Mouse (Mus musculus) CH12.LX (cell line): ENCODE data around the gene Ebf1. TPM values are rescaled to one million over a fixed set of nuclear protein-coding genes. Genes with fewer than 3 reads are reported as not detected.
A peak's percentile ranks its signal among the peaks of the same experiment; 100 is the strongest.

ENCODE experiments used
- DNase-seq: peaks from one replicate; pipeline ENCODE4 v3.0.0-alpha.2; 2013; ENCODE audit errors: extremely low read depth
- H3K27ac ChIP-seq: 2 replicates; pipeline ENCODE4 v1.5.1; 2012; ENCODE audit warnings: low read depth, mild to moderate bottlenecking, control low read depth, moderate library complexity; ENCODE audit not compliant: insufficient read depth
- H3K27me3 ChIP-seq: replicated peaks from 2 replicates; pipeline ENCODE3; 2012; ENCODE audit warnings: inconsistent platforms
- H3K36me3 ChIP-seq, 2 experiments: replicated peaks in 1 of 2; 2 replicates each; pipeline versions ENCODE3 to v1.6.1; 2012; ENCODE audit warnings: inconsistent platforms in 1 of 2, low read length in 1 of 2, mild to moderate bottlenecking in 1 of 2, mixed read lengths in 1 of 2, moderate library complexity in 1 of 2; ENCODE audit not compliant: control insufficient read depth in 1 of 2, insufficient read depth in 1 of 2
- H3K4me1 ChIP-seq, 2 experiments: 2 replicates each; pipeline ENCODE4 v1.6.1; 2012; ENCODE audit warnings: inconsistent platforms in 1 of 2, moderate library complexity in 1 of 2; ENCODE audit not compliant: insufficient read depth in 2 of 2, control insufficient read depth in 1 of 2
- H3K4me2 ChIP-seq: 2 replicates; pipeline ENCODE4 v1.6.1; 2012; ENCODE audit warnings: low read depth, mild to moderate bottlenecking, control low read depth; ENCODE audit not compliant: poor library complexity, insufficient read depth, severe bottlenecking
- H3K4me3 ChIP-seq, 3 experiments: fragments of 150-350 bp in 1 of 3; sonication (generic) in 1 of 3; replicated peaks in 1 of 3; 2 replicates each; pipeline versions ENCODE3 to v1.5.1; 2011 to 2012; ENCODE audit warnings: low read depth in 2 of 3, low read length in 2 of 3, mild to moderate bottlenecking in 2 of 3, moderate library complexity in 2 of 3, control low read depth in 1 of 3, improper control_type of control experiment in 1 of 3, inconsistent platforms in 1 of 3, mixed read lengths in 1 of 3; ENCODE audit not compliant: poor library complexity in 1 of 3
- H3K79me2 ChIP-seq: replicated peaks from 2 replicates; pipeline ENCODE4 v1.6.1; 2012; ENCODE audit warnings: mild to moderate bottlenecking, moderate library complexity; ENCODE audit not compliant: control insufficient read depth, poor library complexity, insufficient read depth, severe bottlenecking; ENCODE audit errors: extremely low read depth
- H3K9ac ChIP-seq: 2 replicates; pipeline ENCODE4 v1.6.1; 2012; ENCODE audit warnings: low read depth, mild to moderate bottlenecking, control low read depth, moderate library complexity; ENCODE audit not compliant: insufficient read depth
- H3K9me3 ChIP-seq: replicated peaks from 2 replicates; pipeline ENCODE3; 2012; ENCODE audit warnings: low read length, inconsistent platforms, mixed read lengths
- BHLHE40 ChIP-seq: IDR thresholded peaks from 2 replicates; pipeline ENCODE4 v1.6.1; 2011; ENCODE audit warnings: mild to moderate bottlenecking, low read depth, low read length, improper control_type of control experiment
- CHD2 ChIP-seq: IDR thresholded peaks from 2 replicates; pipeline ENCODE4 v1.6.1; 2011; ENCODE audit warnings: low read length, improper control_type of control experiment
- CTCF ChIP-seq, 2 experiments: IDR thresholded peaks in 1 of 2; conservative IDR thresholded peaks in 1 of 2; 2 replicates each; pipeline ENCODE4 v1.5.1; 2011 to 2012; ENCODE audit warnings: low read depth in 2 of 2, low read length in 2 of 2, improper control_type of control experiment in 1 of 2, inconsistent platforms in 1 of 2, mild to moderate bottlenecking in 1 of 2, moderate library complexity in 1 of 2
- ETS1 ChIP-seq: conservative IDR thresholded peaks from 2 replicates; pipeline ENCODE4 v1.6.1; 2012; ENCODE audit warnings: low read depth, mild to moderate bottlenecking, inconsistent platforms, low read length, improper control_type of control experiment, moderate library complexity
- HCFC1 ChIP-seq: IDR thresholded peaks from 2 replicates; pipeline ENCODE4 v1.6.1; 2012; ENCODE audit warnings: low read depth, mild to moderate bottlenecking, inconsistent platforms, low read length, improper control_type of control experiment
- JUN ChIP-seq: IDR thresholded peaks from 2 replicates; pipeline ENCODE4 v1.6.1; 2011; ENCODE audit warnings: low read depth, mild to moderate bottlenecking, low read length, improper control_type of control experiment, moderate library complexity; ENCODE audit not compliant: insufficient read depth
- JUND ChIP-seq: conservative IDR thresholded peaks from 2 replicates; pipeline ENCODE4 v1.6.1; 2011; ENCODE audit warnings: low read depth, low read length, improper control_type of control experiment
- MAFK ChIP-seq: IDR thresholded peaks from 2 replicates; pipeline ENCODE4 v1.6.1; 2011; ENCODE audit warnings: low read length, improper control_type of control experiment; ENCODE audit not compliant: insufficient replicate concordance
- MEF2A ChIP-seq: IDR thresholded peaks from 2 replicates; pipeline ENCODE4 v1.6.1; 2014; ENCODE audit warnings: low read depth, mild to moderate bottlenecking, inconsistent platforms, low read length, improper control_type of control experiment, borderline replicate concordance
- MXI1 ChIP-seq: IDR thresholded peaks from 2 replicates; pipeline ENCODE4 v1.6.1; 2011; ENCODE audit warnings: mild to moderate bottlenecking, low read depth, low read length, improper control_type of control experiment
- MYC ChIP-seq: IDR thresholded peaks from 2 replicates; pipeline ENCODE4 v1.6.1; 2011; ENCODE audit warnings: low read depth, mild to moderate bottlenecking, improper control_type of control experiment, low read length
- PAX5 ChIP-seq: IDR thresholded peaks from 2 replicates; pipeline ENCODE4 v1.6.1; 2012; ENCODE audit warnings: low read length, inconsistent platforms, mixed read lengths
- POLR2AphosphoS2 ChIP-seq: IDR thresholded peaks from 2 replicates; pipeline ENCODE4 v1.6.1; 2011; ENCODE audit warnings: low read depth, low read length, improper control_type of control experiment
- RAD21 ChIP-seq: IDR thresholded peaks from 2 replicates; pipeline ENCODE4 v1.6.1; 2011; ENCODE audit warnings: low read depth, mild to moderate bottlenecking, low read length, improper control_type of control experiment, moderate library complexity
- SIN3A ChIP-seq: IDR thresholded peaks from 2 replicates; pipeline ENCODE4 v1.6.1; 2012; ENCODE audit warnings: low read length, improper control_type of control experiment, inconsistent platforms
- SMC3 ChIP-seq: IDR thresholded peaks from 2 replicates; pipeline ENCODE4 v1.6.1; 2011; ENCODE audit warnings: low read depth, low read length, improper control_type of control experiment
- TBP ChIP-seq: conservative IDR thresholded peaks from 2 replicates; pipeline ENCODE4 v1.6.1; 2011; ENCODE audit warnings: low read depth, low read length, improper control_type of control experiment
- UBTF ChIP-seq: IDR thresholded peaks from 2 replicates; pipeline ENCODE4 v1.6.1; 2012; ENCODE audit warnings: low read depth, mild to moderate bottlenecking, inconsistent platforms, low read length, improper control_type of control experiment, moderate library complexity
- USF2 ChIP-seq: conservative IDR thresholded peaks from 2 replicates; pipeline ENCODE4 v1.6.1; 2011; ENCODE audit warnings: low read depth, low read length, improper control_type of control experiment
- ZNF384 ChIP-seq: IDR thresholded peaks from 2 replicates; pipeline ENCODE4 v1.6.1; 2012; ENCODE audit warnings: low read depth, low read length, improper control_type of control experiment, inconsistent platforms
- dilution Hi-C: fragments of 300-500 bp; cut with MboI; formaldehyde crosslinking; loops from 2 replicates; pipeline ENCODE4 v1.14.3; 2020; ENCODE audit warnings: low sequenced_read_pairs; ENCODE audit not compliant: extremely low pct_unique_long_range_greater_than_20kb, extremely low pct_ligation_motif_present
- in situ Hi-C: fragments of 300-500 bp; cut with MboI; formaldehyde crosslinking; loops from 3 replicates; pipeline ENCODE4 v1.14.3; 2019; ENCODE audit warnings: low sequenced_read_pairs, low pct_ligation_motif_present, low pct_unique_long_range_greater_than_20kb, mixed read lengths
- polyA plus RNA-seq: library from polyadenylated mRNA; unstranded; fragments of >175 nt; gene quantifications from 2 replicates; pipeline ENCODE4 v1.2.1, GENCODE M21; 2012; ENCODE audit warnings: low read depth; ENCODE audit not compliant: insufficient read length
- total RNA-seq, 2 experiments: library from RNA; depleted of rRNA; stranded (reverse); fragments of 300-350 nt in 1 of 2; fragments of >200 nt in 1 of 2; gene quantifications; 2 replicates each; pipeline ENCODE4 v1.2.3; 2012 to 2014

The Ebf1 gene
- total and polyA plus RNA-seq, 3 experiments, result 37.8 to 60.7 (median 42.8) TPM

DNA sequence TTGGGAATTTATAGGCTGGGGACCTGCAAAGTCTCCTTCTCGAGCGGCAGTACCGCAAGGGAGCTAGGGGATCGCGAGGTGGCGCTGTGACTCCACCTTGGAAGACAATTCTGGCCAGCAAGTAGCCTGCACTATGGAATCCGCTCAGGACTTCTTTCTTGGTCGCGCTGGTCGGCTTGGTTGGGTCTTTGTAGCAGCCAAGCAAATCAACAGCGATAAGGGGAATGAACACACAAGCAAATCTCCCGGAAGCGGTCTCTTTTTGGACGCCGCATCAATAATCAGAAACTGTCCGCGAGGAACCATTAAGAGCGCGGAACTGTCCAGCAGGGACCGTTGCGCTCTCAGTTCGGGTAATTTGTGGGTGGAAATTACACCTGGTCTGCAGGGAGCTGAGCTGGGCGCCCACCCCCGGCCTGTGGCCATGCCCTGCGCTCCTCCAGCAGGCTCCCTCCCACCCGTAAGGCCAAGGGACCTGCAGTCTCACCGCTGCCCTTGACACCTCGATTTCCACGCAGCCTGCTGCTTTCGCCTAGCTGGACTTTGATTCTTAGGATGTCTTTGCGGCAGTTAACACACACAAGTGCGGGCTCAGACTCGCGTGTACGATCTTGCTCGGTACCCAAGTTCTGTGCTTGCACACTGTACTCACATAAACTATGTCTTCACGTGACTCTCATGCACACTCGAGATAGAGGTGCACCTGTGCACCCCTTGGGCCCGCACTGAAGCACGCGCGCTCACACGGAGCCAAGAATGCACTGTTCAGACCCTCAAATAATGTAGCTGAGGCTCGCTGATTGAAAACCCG is 5.9 kb upstream of the Ebf1 start (continued):
- TF ChIP-seq CTCF (conservative IDR thresholded peaks at IDR 0.05 in 1 of 2, IDR thresholded peaks at IDR 0.05 in 1 of 2; ENCODE audit: low read depth in 2 of 2, low read length in 2 of 2) (peak; percentile 85 to 99), UBTF (peak; percentile 41), ETS1 (no peak; the same call in 1 of the 2 replicates), ZNF384 (peak; percentile 58), MAFK (no peak), TBP (no peak), JUND (no peak; the same call in 1 of the 2 replicates), SIN3A (peak; percentile 76), MXI1 (peak; percentile 77; the same call in 1 of the 2 replicates), PAX5 (no peak)

DNA sequence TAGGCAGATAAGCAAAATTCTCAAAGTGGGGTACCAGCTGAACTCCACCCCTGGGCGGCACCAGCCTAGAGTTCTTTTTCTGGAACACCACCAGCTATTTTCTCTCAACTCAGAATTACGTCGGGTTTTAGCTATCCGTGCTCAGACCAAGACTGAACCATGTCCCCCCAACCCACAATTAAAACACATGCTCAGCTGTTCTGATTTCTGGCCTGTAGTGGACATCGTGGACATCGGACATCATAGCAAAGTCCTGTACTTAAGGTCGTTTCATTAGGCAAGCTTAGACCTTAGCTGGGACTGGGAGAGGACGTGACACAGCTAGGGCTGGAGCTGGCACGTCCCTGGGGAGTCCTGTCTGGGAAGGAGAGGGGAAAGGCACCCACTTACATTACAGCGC is 5.0 kb upstream of the Ebf1 start:
- H3K27me3 ChIP-seq, result no peaks in the 10 kb centered on the region
- no peak for DNase-seq
- H3K4me3 ChIP-seq, result peak overlapping the region; percentile 64 to 70 (median 69)
- H3K4me1 ChIP-seq, result peaks cover 16 to 67% of the 10 kb centered on the region in 2 experiments
- no peaks in the 10 kb centered on the region for H3K9me3 ChIP-seq
- dilution Hi-C loops, result no loop called here
- no peak for TF ChIP-seq JUND
- no peak for TF ChIP-seq SMC3
- TF ChIP-seq ZNF384, result no peak
- no peak for TF ChIP-seq RAD21
- 0 out of 2 replicates have a peak, but pooled peaks have one; percentile 11 for TF ChIP-seq POLR2AphosphoS2
- TF ChIP-seq MEF2A, result 0 out of 2 replicates have a peak, but pooled peaks have one; percentile 13
- TF ChIP-seq CHD2, result no peak
- TF ChIP-seq USF2, result no peak
- 0 out of 2 replicates have a peak, but pooled peaks have one; percentile 12 for TF ChIP-seq TBP
- 0 out of 2 replicates have a peak, but pooled peaks have one; percentile 28 for TF ChIP-seq BHLHE40
- no peak for TF ChIP-seq JUN
- TF ChIP-seq MYC, result 0 out of 2 replicates have a peak, but pooled peaks have one; percentile 22
- TF ChIP-seq HCFC1, result no peak
- in situ Hi-C loops, result loop anchor here (5.0 kb wide), 2 partner anchors 400 to 930 kb away; no protein-coding TSS in a partner anchor
- peak overlapping the region; percentile 86 for H3K27ac ChIP-seq
- H3K79me2 ChIP-seq, result peaks cover 14% of the 10 kb centered on the region
- peak overlapping the region; percentile 70 for H3K9ac ChIP-seq
- H3K4me2 ChIP-seq, result peak overlapping the region; percentile 85
- H3K36me3 ChIP-seq, result peaks cover 0 to 6% of the 10 kb centered on the region in 2 experiments
